ENCODE assay signal across 18 mouse cellular contexts in genomic region chr1:187323209-187323589, GRCm38 (mm10).
"Had no signal": no experiment of that assay in that cellular context is flagged by ENCODE, and none has a peak within 500 bp of the region (broad histone marks: within the 10 kb centered on the region; RNA-seq: fewer than 3 reads in every experiment).

No protein-coding gene starts in this region.

- H3K36me3 ChIP-seq: neural tube, embryonic 12.5 days had no signal

- H3K27ac ChIP-seq: liver, embryonic 14.5 days; lung, embryonic 15.5 days; macrophage; neural tube, embryonic 12.5 days had no signal

- H3K27me3 ChIP-seq: lung, embryonic 15.5 days; megakaryocyte, embryonic 14.5 days; neural tube, embryonic 12.5 days had no signal

- H3K4me1 ChIP-seq: lung, embryonic 15.5 days; megakaryocyte, embryonic 14.5 days; neural tube, embryonic 12.5 days had no signal

- DNase-seq: liver, postnatal 0 days; lung, adult 2 months; lung, postnatal 14 days; lung, postnatal 36 days; midbrain, embryonic 14.5 days; thymus, adult 18-20 months; thymus, postnatal 14 days; thymus, postnatal 36 days had no signal

- H3K9ac ChIP-seq: liver, embryonic 14.5 days; liver, postnatal 0 days; lung, embryonic 15.5 days; neural tube, embryonic 12.5 days had no signal

- H3K4me3 ChIP-seq: lung, embryonic 15.5 days; megakaryocyte, embryonic 14.5 days; myocyte; neural tube, embryonic 12.5 days had no signal

- H3K4me2 ChIP-seq: liver, embryonic 11.5 days; lung, embryonic 15.5 days; midbrain, embryonic 11.5 days; neural tube, embryonic 12.5 days had no signal

- H3K9me3 ChIP-seq: lung, embryonic 15.5 days; megakaryocyte, embryonic 14.5 days; neural tube, embryonic 12.5 days had no signal

- ATAC-seq: liver, postnatal 0 days; lung, postnatal 0 days; midbrain, embryonic 16.5 days had no signal
